Mouse (Mus musculus) olfactory bulb, adult 2 months (tissue): ENCODE results near the gene Mdfi.

Experiments
- CTCF ChIP-seq: fragments of 200-500 bp; IDR thresholded peaks from 2 replicates; pipeline ENCODE4 v1.5.1; 2012; ENCODE audit warnings: low read depth, mild to moderate bottlenecking, low read length, moderate library complexity; ENCODE audit not compliant: insufficient read depth
- POLR2A ChIP-seq: fragments of 200-500 bp; IDR thresholded peaks from 2 replicates; pipeline ENCODE4 v1.6.1; 2012; ENCODE audit warnings: mild to moderate bottlenecking, low read depth, low read length, moderate library complexity; ENCODE audit not compliant: insufficient read depth

- TF ChIP-seq CTCF (no peak), POLR2A (no peak)
Observed at GRCm38 (mm10) chr17:47767081-47767455, 67.4 kb downstream of the Mdfi start.
